Mouse (Mus musculus) thymus, adult 2 months (tissue): ENCODE measurements around the gene Syt1. TPM values are rescaled to one million over a fixed set of nuclear protein-coding genes. Genes with fewer than 3 reads are reported as not detected.

Experiments
- DNase-seq: peaks from one replicate; pipeline ENCODE4 v3.0.0; 2021
- H3K27ac ChIP-seq: fragments of 200-500 bp; 2 replicates; pipeline ENCODE4 v1.5.1; 2012; ENCODE audit warnings: low read length, control low read depth; ENCODE audit not compliant: control insufficient read depth, insufficient read depth
- H3K27me3 ChIP-seq: fragments of 200-500 bp; 2 replicates; pipeline ENCODE4 v1.6.1; 2012; ENCODE audit warnings: mild to moderate bottlenecking, low read length, moderate library complexity, mixed read lengths; ENCODE audit not compliant: control insufficient read depth, insufficient read depth
- H3K36me3 ChIP-seq: fragments of 200-500 bp; 2 replicates; pipeline ENCODE4 v1.6.1; 2012; ENCODE audit warnings: mild to moderate bottlenecking, low read length, moderate library complexity; ENCODE audit not compliant: control insufficient read depth, insufficient read depth
- H3K4me1 ChIP-seq: fragments of 200-500 bp; replicated peaks from 2 replicates; pipeline ENCODE4 v1.6.1; 2012; ENCODE audit warnings: low read length; ENCODE audit not compliant: control insufficient read depth, insufficient read depth
- H3K4me3 ChIP-seq: fragments of 200-500 bp; 2 replicates; pipeline ENCODE4 v1.5.1; 2012; ENCODE audit warnings: mild to moderate bottlenecking, low read length, control low read depth, moderate library complexity; ENCODE audit not compliant: control insufficient read depth, insufficient read depth
- CTCF ChIP-seq: fragments of 200-500 bp; IDR thresholded peaks from 2 replicates; pipeline ENCODE4 v1.5.1; 2012; ENCODE audit warnings: mild to moderate bottlenecking, control low read depth, low read length, moderate library complexity, borderline replicate concordance; ENCODE audit not compliant: control insufficient read depth, poor library complexity, insufficient read depth; ENCODE audit errors: extremely low read depth
- POLR2A ChIP-seq: fragments of 200-500 bp; IDR thresholded peaks from 2 replicates; pipeline ENCODE4 v1.6.1; 2012; ENCODE audit warnings: mild to moderate bottlenecking, low read length, control low read depth, moderate library complexity; ENCODE audit not compliant: control insufficient read depth, poor library complexity, insufficient read depth; ENCODE audit errors: extremely low read depth
- WGBS: fragments of 180-500 bp; shearing (Covaris S2); methylation state at CpG from one replicate; pipeline ENCODE4 v1.1.7; 2018; 5-methylcytosine and 5-hydroxymethylcytosine counted together
- polyA plus RNA-seq: library from polyadenylated mRNA; depleted of rRNA; stranded (reverse); fragments of >200 nt; gene quantifications from 2 replicates; pipeline ENCODE4 v1.2.3, GENCODE M21; 2012

Gene Syt1
- polyA plus RNA-seq, 1 experiment, result 2.0 TPM

GRCm38 (mm10) chr10:108569568-108570139 is 441.1 kb downstream of the Syt1 start:
- no peak overlapping the region for H3K4me3 ChIP-seq
- DNase-seq, result no peak
- H3K4me1 ChIP-seq, result no peaks in the 10 kb centered on the region
- 99% methylated on average over 6 of the region's 6 CpGs for WGBS
- no peaks in the 10 kb centered on the region for H3K36me3 ChIP-seq
- TF ChIP-seq CTCF (no peak), POLR2A (no peak)
- H3K27me3 ChIP-seq, result no peaks in the 10 kb centered on the region
- no peak overlapping the region for H3K27ac ChIP-seq

GRCm38 (mm10) chr10:108568925-108569324 is 441.9 kb downstream of the Syt1 start:
- Histone ChIP-seq H3K4me1 (no peaks in the 10 kb centered on the region), H3K36me3 (no peaks in the 10 kb centered on the region), H3K27me3 (no peaks in the 10 kb centered on the region), H3K4me3 (no peak overlapping the region), H3K27ac (no peak overlapping the region)
- DNase-seq, result no peak
- TF ChIP-seq POLR2A (no peak), CTCF (no peak)
- 94% methylated on average over 6 of the region's 6 CpGs for WGBS

GRCm38 (mm10) chr10:108568136-108568535 is 442.6 kb downstream of the Syt1 start:
- H3K27ac ChIP-seq, result no peak overlapping the region

GRCm38 (mm10) chr10:108567456-108567855 is 443.3 kb downstream of the Syt1 start:
- no peak for DNase-seq
- Histone ChIP-seq H3K27ac (no peak overlapping the region), H3K4me1 (no peaks in the 10 kb centered on the region), H3K27me3 (no peaks in the 10 kb centered on the region), H3K4me3 (no peak overlapping the region), H3K36me3 (no peaks in the 10 kb centered on the region)
- WGBS, result 96% methylated on average over 6 of the region's 6 CpGs
- TF ChIP-seq CTCF, result no peak
- no peak for TF ChIP-seq POLR2A

More at GRCm38 (mm10) chr10:108568136-108568535, 442.6 kb downstream of the Syt1 start:
- Histone ChIP-seq H3K36me3 (no peaks in the 10 kb centered on the region), H3K4me1 (no peaks in the 10 kb centered on the region), H3K27me3 (no peaks in the 10 kb centered on the region), H3K4me3 (no peak overlapping the region)
- TF ChIP-seq CTCF, result no peak
- TF ChIP-seq POLR2A, result no peak
- no peak for DNase-seq
- WGBS, result 60% methylated on average over 8 of the region's 8 CpGs

- 86% methylated on average over 2 of the region's 2 CpGs for WGBS
- Histone ChIP-seq H3K4me1 (no peaks in the 10 kb centered on the region), H3K4me3 (no peak overlapping the region), H3K36me3 (no peaks in the 10 kb centered on the region), H3K27me3 (no peaks in the 10 kb centered on the region), H3K27ac (no peak overlapping the region)
- no peak for DNase-seq
- no peak for TF ChIP-seq CTCF
- TF ChIP-seq POLR2A, result no peak
Measured at GRCm38 (mm10) chr10:108559607-108559908, 451.2 kb downstream of the Syt1 start.

- Histone ChIP-seq H3K36me3 (no peaks in the 10 kb centered on the region), H3K4me1 (no peaks in the 10 kb centered on the region), H3K27ac (no peak overlapping the region), H3K4me3 (no peak overlapping the region), H3K27me3 (no peaks in the 10 kb centered on the region)
- TF ChIP-seq POLR2A, result no peak
- no peak for TF ChIP-seq CTCF
- DNase-seq, result no peak
- 91% methylated on average over 19 of the region's 19 CpGs for WGBS
Measured at GRCm38 (mm10) chr10:108558812-108559606, 451.8 kb downstream of the Syt1 start.
